Mouse (Mus musculus) embryonic facial prominence, embryonic 13.5 days (tissue): ENCODE measurements around the gene Pygo1. TPM values are rescaled to one million over a fixed set of nuclear protein-coding genes. Genes with fewer than 3 reads are reported as not detected.

Experiments
- ATAC-seq: fragments of 200-750 bp; cut with Nextera tagmentation; 2 replicates; pipeline ENCODE4 v1.8.0; 2017; ENCODE audit warnings: low read depth; ENCODE audit not compliant: insufficient number of reproducible peaks, insufficient read depth, low FRiP score, low TSS enrichment
- H3K27ac ChIP-seq: fragments of 300-500 bp; sonication (generic); 2 replicates; pipeline ENCODE4 v1.5.1; 2015; ENCODE audit warnings: moderate library complexity, mild to moderate bottlenecking, inconsistent platforms
- H3K27me3 ChIP-seq: fragments of 300-500 bp; sonication (generic); 2 replicates; pipeline ENCODE4 v1.6.1; 2015; ENCODE audit warnings: mild to moderate bottlenecking, inconsistent platforms
- H3K36me3 ChIP-seq: fragments of 300-500 bp; sonication (generic); 2 replicates; pipeline ENCODE4 v1.6.1; 2015; ENCODE audit warnings: mild to moderate bottlenecking, inconsistent platforms
- H3K4me1 ChIP-seq: fragments of 300-500 bp; sonication (generic); 2 replicates; pipeline ENCODE4 v1.6.1; 2015; ENCODE audit warnings: inconsistent platforms
- H3K4me2 ChIP-seq: fragments of 300-500 bp; sonication (generic); 2 replicates; pipeline ENCODE4 v1.6.1; 2015; ENCODE audit warnings: moderate library complexity, mild to moderate bottlenecking, inconsistent platforms
- H3K4me3 ChIP-seq: fragments of 300-500 bp; sonication (generic); 2 replicates; pipeline ENCODE4 v1.5.1; 2015; ENCODE audit warnings: mild to moderate bottlenecking, inconsistent platforms
- H3K9ac ChIP-seq: fragments of 300-500 bp; sonication (generic); 2 replicates; pipeline ENCODE4 v1.6.1; 2015; ENCODE audit warnings: mild to moderate bottlenecking, inconsistent platforms
- H3K9me3 ChIP-seq: fragments of 300-500 bp; sonication (generic); 2 replicates; pipeline ENCODE4 v1.6.1; 2016; ENCODE audit warnings: inconsistent platforms
- WGBS: fragments of 180-500 bp; shearing (Covaris S2); methylation state at CpG from one replicate; pipeline ENCODE4 v1.1.7; 2015; ENCODE audit warnings: mixed read lengths; 5-methylcytosine and 5-hydroxymethylcytosine counted together
- polyA plus RNA-seq: library from polyadenylated mRNA; unstranded; fragments of >200 nt; fragmentation: Nextera tagmentation; extraction: Ambion mirVana; gene quantifications from 2 replicates; pipeline ENCODE4 v1.2.1, GENCODE M21; 2015

Gene Pygo1
- polyA plus RNA-seq, 1 experiment from 2014 or later = 10.6 TPM

DNA sequence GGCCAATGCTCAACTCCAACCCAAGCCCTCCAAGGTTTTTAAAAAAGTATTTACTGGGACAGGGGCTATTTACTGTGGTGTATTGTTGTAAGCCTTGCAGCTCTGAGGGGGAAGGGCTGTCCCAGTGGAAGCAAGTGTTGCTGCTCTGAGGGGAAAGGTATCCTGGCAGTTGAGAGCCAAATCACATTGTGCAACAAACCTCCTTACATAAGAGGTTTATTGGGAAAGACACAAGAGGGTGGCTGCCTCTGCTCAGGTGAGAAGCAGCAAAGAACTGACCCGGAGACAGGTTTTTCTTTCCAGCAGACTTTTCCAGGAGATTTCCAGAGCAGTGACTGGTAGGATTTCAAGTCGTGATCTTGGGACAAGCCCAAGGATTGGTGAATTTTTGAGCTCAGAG is 10.9 kb downstream of the Pygo1 start:
- Histone ChIP-seq H3K9me3 (0 out of 2 replicates have a peak, but pooled peaks cover 2% of the 10 kb centered on the region), H3K4me2 (no peak overlapping the region), H3K27me3 (no peaks in the 10 kb centered on the region), H3K36me3 (peaks cover 35% of the 10 kb centered on the region), H3K27ac (no peak overlapping the region), H3K9ac (no peak overlapping the region), H3K4me3 (no peak overlapping the region), H3K4me1 (peaks cover 6% of the 10 kb centered on the region)
- WGBS = 58% methylated on average over 2 of the region's 2 CpGs
- no peak for ATAC-seq

DNA sequence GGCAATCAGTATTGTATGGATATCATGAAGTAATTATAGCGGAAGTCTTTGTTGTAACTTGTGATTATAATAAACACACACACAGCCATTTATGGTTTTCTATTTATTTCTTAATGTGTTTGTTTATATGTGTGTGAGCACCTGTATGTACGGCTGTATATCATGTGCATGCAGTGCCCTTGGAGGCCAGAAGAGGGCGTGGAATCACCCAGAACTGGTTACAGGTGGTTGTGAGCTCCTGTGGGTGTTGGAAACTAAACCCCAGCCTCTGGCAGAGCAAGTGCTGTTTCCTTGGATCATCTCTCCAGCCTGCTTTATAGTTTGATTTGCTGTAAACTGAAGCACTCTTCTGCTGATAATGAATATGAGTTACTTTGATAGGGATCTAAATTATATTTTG is 18.0 kb downstream of the Pygo1 start:
- Histone ChIP-seq H3K9me3 (peaks cover 6% of the 10 kb centered on the region), H3K9ac (no peak overlapping the region), H3K27me3 (no peaks in the 10 kb centered on the region), H3K4me2 (no peak overlapping the region), H3K36me3 (peaks cover 43% of the 10 kb centered on the region), H3K4me3 (no peak overlapping the region), H3K27ac (no peak overlapping the region), H3K4me1 (no peaks in the 10 kb centered on the region; the same call in 1 of the 2 replicates)
- WGBS = 63% methylated on average over 3 of the region's 3 CpGs
- no peak for ATAC-seq

DNA sequence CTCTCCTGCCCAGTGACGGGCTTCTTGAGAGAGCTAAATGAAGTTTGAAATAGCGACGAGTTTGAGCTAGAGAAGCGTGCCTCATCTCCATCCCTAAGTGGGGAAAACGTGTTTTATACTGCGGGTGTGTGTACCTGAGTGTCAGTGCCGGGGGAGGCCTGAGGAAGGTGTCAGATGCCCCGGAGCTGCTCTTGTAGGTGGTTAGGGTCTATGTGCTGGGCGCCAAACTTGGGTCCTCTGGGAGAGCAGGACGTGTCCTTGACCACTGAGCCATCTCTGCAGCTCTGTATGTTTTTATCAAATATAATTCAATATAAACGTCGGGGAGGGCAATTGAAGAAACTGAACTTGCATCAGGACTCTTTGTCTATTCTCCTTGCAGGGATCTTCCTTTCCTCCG is 18.8 kb downstream of the Pygo1 start:
- WGBS = 93% methylated on average over 13 of the region's 13 CpGs

GRCm38 (mm10) chr9:72947010-72947409 is 21.6 kb downstream of the Pygo1 start:
- Histone ChIP-seq H3K4me2 (no peak overlapping the region), H3K36me3 (peaks cover 44% of the 10 kb centered on the region), H3K4me1 (0 out of 2 replicates have a peak, but pooled peaks cover 3% of the 10 kb centered on the region), H3K9ac (no peak overlapping the region), H3K27me3 (no peaks in the 10 kb centered on the region), H3K27ac (no peak overlapping the region), H3K9me3 (peaks cover 6% of the 10 kb centered on the region), H3K4me3 (no peak overlapping the region)
- 97% methylated on average over 1 of the region's 1 CpGs for WGBS
- ATAC-seq = no peak

More for the DNA sequence above, 18.8 kb downstream of the Pygo1 start:
- Histone ChIP-seq H3K27ac (no peak overlapping the region), H3K36me3 (peaks cover 44% of the 10 kb centered on the region), H3K4me3 (no peak overlapping the region), H3K27me3 (no peaks in the 10 kb centered on the region), H3K9me3 (peaks cover 6% of the 10 kb centered on the region), H3K4me2 (no peak overlapping the region), H3K9ac (no peak overlapping the region), H3K4me1 (no peaks in the 10 kb centered on the region; the same call in 1 of the 2 replicates)
- ATAC-seq = no peak

GRCm38 (mm10) chr9:72949572-72949971 is 24.1 kb downstream of the Pygo1 start:
- no peak overlapping the region for H3K4me3 ChIP-seq
- no peak overlapping the region for H3K9ac ChIP-seq
- ATAC-seq = no peak
- H3K27ac ChIP-seq = no peak overlapping the region
- 0 out of 2 replicates have a peak, but pooled peaks cover 3% of the 10 kb centered on the region for H3K4me1 ChIP-seq
- peaks cover 31% of the 10 kb centered on the region for H3K36me3 ChIP-seq
- no peaks in the 10 kb centered on the region for H3K27me3 ChIP-seq
- no peak overlapping the region for H3K4me2 ChIP-seq
- 72% methylated on average over 7 of the region's 7 CpGs for WGBS
- H3K9me3 ChIP-seq = peaks cover 6% of the 10 kb centered on the region

GRCm38 (mm10) chr9:72954746-72955145 is 29.3 kb downstream of the Pygo1 start:
- H3K4me2 ChIP-seq = no peak overlapping the region
- no peak for ATAC-seq
- 43% methylated on average over 2 of the region's 2 CpGs for WGBS
- H3K4me1 ChIP-seq = peaks cover 11% of the 10 kb centered on the region; the same call in 1 of the 2 replicates
- H3K9ac ChIP-seq = no peak overlapping the region
- no peaks in the 10 kb centered on the region for H3K27me3 ChIP-seq
- no peak overlapping the region for H3K4me3 ChIP-seq
- no peaks in the 10 kb centered on the region for H3K36me3 ChIP-seq
- no peaks in the 10 kb centered on the region for H3K9me3 ChIP-seq
- H3K27ac ChIP-seq = no peak overlapping the region

- Histone ChIP-seq H3K4me2 (no peak overlapping the region), H3K4me1 (peaks cover 11% of the 10 kb centered on the region; the same call in 1 of the 2 replicates), H3K36me3 (no peaks in the 10 kb centered on the region), H3K27ac (no peak overlapping the region), H3K9ac (no peak overlapping the region), H3K9me3 (no peaks in the 10 kb centered on the region), H3K27me3 (no peaks in the 10 kb centered on the region), H3K4me3 (no peak overlapping the region)
- no peak for ATAC-seq
- 11% methylated on average over 1 of the region's 1 CpGs for WGBS
Measured at GRCm38 (mm10) chr9:72955546-72955945, 30.1 kb downstream of the Pygo1 start.

GRCm38 (mm10) chr9:72958521-72959450 is 33.3 kb downstream of the Pygo1 start, which contains the start of the genes Dyx1c1 and Gm44503:
TSS of gene Dyx1c1 (plus strand) at chr9:72958785.
TSS of gene Gm44503 (plus strand) at chr9:72958852.
- WGBS = 2% methylated on average over 43 of the region's 43 CpGs
- Histone ChIP-seq H3K4me1 (peaks cover 8% of the 10 kb centered on the region; the same call in 1 of the 2 replicates), H3K27me3 (no peaks in the 10 kb centered on the region), H3K4me2 (peak within 1 kb of the TSS; percentile 77), H3K36me3 (no peaks in the 10 kb centered on the region), H3K9ac (peak within 1 kb of the TSS; percentile 68), H3K27ac (peak within 1 kb of the TSS; percentile 75), H3K4me3 (peak within 1 kb of the TSS; percentile 64), H3K9me3 (no peaks in the 10 kb centered on the region)
- ATAC-seq = peak; percentile 68; the same call in 1 of the 2 replicates

DNA sequence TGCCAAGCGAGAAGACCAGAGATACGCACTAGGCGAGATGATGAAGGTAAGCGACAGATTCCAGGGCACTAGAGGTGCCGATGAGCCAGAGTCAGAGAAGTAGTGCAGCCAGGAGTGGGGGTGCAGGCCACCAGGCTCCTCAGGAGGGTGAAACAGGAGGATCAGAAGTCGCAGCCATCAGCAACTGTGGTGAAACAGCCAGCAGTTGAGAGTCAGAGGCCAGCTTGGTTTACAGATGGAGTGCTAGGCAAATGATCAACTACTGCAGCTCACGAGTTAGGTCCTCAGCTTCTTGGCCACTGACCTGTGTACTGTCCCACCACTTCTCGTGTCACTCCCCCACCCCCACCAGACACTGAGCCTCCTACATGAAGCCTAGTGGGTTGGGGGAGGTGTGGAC is 35.9 kb downstream of the Pygo1 start:
- Histone ChIP-seq H3K27me3 (no peaks in the 10 kb centered on the region), H3K36me3 (no peaks in the 10 kb centered on the region), H3K4me2 (no peak overlapping the region), H3K9me3 (no peaks in the 10 kb centered on the region), H3K27ac (no peak overlapping the region), H3K9ac (no peak overlapping the region), H3K4me1 (peaks cover 8% of the 10 kb centered on the region; the same call in 1 of the 2 replicates), H3K4me3 (no peak overlapping the region)
- 77% methylated on average over 8 of the region's 8 CpGs for WGBS
- ATAC-seq = no peak

GRCm38 (mm10) chr9:72961959-72962358 is 36.5 kb downstream of the Pygo1 start:
- Histone ChIP-seq H3K4me3 (no peak overlapping the region), H3K27ac (0 out of 2 replicates have a peak overlapping the region, but pooled peaks have one; percentile 9), H3K36me3 (no peaks in the 10 kb centered on the region), H3K9ac (no peak overlapping the region), H3K9me3 (no peaks in the 10 kb centered on the region), H3K4me2 (no peak overlapping the region), H3K27me3 (no peaks in the 10 kb centered on the region), H3K4me1 (peaks cover 8% of the 10 kb centered on the region; the same call in 1 of the 2 replicates)
- ATAC-seq = no peak
- 71% methylated on average over 15 of the region's 15 CpGs for WGBS

DNA sequence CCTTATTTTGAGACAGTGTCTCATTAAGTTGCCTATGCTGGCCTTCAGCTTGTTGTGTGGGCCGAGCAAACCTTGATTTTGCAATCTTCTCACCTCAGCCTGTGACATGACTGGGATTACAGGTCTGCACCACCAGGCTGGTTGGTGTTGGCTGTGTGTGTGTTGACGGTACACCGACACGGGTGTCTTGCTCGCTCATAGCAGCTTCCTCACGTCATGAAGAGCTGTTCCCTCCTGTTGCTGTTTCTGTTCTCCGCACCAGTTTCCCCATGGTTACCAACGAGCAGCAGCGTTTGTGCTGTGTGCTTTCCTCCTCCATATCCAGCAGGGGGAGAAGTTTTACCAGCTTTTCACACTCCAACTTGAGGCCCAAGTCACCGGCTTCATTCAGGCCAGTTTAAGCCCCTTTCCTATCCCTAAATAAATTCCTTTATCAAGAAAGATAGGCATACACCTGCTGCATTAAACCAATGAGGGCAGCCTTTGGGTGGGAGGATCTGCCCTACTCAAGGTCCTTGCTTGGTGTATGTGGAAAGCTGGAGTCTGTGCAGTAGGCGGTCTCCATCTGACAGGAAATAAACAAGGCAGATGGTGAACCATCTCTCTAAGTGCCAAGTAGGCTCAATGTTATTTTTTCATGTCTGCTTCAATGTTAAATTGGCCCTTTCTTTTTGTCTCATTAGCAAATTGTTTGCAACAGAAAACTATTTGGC is 43.1 kb downstream of the Pygo1 start:
- Histone ChIP-seq H3K27me3 (no peaks in the 10 kb centered on the region), H3K4me2 (no peak overlapping the region), H3K27ac (no peak overlapping the region), H3K36me3 (no peaks in the 10 kb centered on the region), H3K4me1 (no peaks in the 10 kb centered on the region), H3K9me3 (no peaks in the 10 kb centered on the region), H3K9ac (no peak overlapping the region), H3K4me3 (no peak overlapping the region)
- ATAC-seq = no peak
- 32% methylated on average over 11 of the region's 11 CpGs for WGBS
